Mouse (Mus musculus): Measurements from ENCODE around the gene Spata13. TPM values are rescaled to one million over a fixed set of nuclear protein-coding genes. Genes with fewer than 3 reads are reported as not detected.

The Spata13 gene
- polyA plus RNA-seq, 1 experiment from 2014 or later, result 16.8 TPM

DNA sequence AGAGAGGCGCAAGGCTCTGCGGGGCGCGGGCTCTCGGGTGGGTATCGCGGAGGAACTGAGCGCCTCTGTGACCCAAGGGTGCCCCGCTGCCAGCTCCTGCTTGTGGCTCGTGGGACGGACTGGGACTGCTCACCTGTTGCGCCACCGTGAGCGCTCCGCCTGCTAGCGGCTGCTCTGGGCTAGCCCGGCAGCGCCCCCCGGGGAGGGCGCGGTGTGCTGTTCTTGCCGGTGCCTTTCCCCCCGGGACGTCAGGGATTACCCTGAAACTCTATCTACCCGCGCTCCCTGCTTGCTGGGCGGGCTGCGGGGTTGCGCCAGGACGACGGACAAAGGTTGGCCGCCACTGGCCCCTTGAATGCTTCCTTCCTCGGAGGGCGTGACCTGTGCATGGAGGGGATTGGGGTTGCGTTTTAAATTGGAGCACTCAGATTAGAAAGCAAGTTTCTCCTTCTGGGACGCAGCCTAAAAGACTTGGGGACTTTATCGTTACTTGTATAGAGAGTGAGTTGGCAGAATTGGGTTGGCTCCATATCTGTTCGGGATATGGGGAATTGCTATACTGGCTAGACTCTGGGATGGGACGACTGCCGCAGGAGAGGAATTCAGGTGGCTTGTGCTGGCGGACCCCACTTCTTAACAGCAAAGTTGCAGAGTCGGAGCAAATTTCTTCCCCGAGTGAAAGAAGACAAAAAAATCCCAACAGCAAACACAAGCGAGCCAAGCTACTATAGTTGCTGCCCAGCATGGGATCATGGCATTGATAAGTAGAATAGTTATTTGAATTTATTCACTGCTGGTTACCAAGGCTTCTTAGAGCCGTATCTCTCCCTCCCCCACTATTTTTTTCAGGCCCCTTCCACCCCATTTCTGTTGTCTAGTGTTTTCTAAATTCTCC, 1.3 kb downstream of the Spata13 start:
- under 1% methylated on average over 45 of the region's 45 CpGs for WGBS (ENCODE audit: insufficient replicate concordance)
- Histone ChIP-seq H3K4me1 (ENCODE audit: control insufficient read depth, insufficient read depth, low read length) (peaks cover 10% of the 10 kb centered on the region), H3K9ac (ENCODE audit: low read depth, low read length) (peak overlapping the region; percentile 70), H3K36me3 (ENCODE audit: control insufficient read depth, insufficient read depth, low read length) (no peaks in the 10 kb centered on the region), H3K27me3 (ENCODE audit: control insufficient read depth, insufficient read depth, low read length) (peaks cover 6% of the 10 kb centered on the region), H3K4me3 (ENCODE audit: low read depth, low read length) (peak overlapping the region; percentile 71), H3K27ac (ENCODE audit: low read depth, low read length) (0 out of 2 replicates have a peak overlapping the region, but pooled peaks have one; percentile 46), H3K9me3 (replicated peaks; ENCODE audit: control insufficient read depth, low read length) (no peaks in the 10 kb centered on the region), H3K4me2 (peak overlapping the region; percentile 99)
- ATAC-seq (replicated peaks; ENCODE audit: insufficient number of reproducible peaks, low FRiP score, low TSS enrichment), result peak; percentile 58

DNA sequence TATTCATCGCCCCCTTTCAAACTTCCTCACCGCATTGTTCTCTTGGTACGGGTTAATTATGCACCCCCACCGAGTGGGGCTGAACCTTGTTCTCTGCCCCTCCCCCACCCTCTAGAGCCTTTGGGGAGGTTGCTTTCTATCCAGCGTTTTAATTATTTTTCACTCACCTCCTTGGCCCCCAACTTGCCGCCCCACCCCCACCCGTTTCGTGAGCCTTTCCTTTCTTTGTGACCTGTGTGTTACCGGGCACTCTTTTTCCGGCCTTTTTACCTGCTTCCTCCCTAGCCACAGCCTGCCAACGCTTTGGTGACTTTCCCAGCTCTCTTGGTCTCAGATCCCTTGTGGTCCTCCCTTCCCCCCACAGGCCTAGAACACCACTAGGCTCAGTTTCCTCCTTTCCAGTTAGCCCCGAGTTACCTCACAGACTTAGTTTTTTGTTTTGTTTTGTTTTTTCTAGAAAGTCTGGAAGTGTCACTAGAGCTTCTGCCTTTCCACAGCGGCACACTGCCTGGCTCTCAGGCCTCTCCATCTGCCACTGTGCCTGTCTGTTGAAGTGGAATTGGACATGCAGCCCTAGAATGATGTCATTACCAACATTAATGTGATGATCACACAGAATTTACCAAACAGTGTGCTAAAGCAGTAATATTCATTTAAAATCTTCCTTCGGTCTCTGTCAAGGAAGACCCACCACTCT, 2.3 kb downstream of the Spata13 start:
- Histone ChIP-seq H3K36me3 (ENCODE audit: control insufficient read depth, insufficient read depth, low read length) (no peaks in the 10 kb centered on the region), H3K4me3 (ENCODE audit: low read depth, low read length) (peak overlapping the region; percentile 71), H3K9ac (ENCODE audit: low read depth, low read length) (0 out of 2 replicates have a peak overlapping the region, but pooled peaks have one; percentile 24), H3K9me3 (replicated peaks; ENCODE audit: control insufficient read depth, low read length) (no peaks in the 10 kb centered on the region), H3K4me1 (ENCODE audit: control insufficient read depth, insufficient read depth, low read length) (peaks cover 12% of the 10 kb centered on the region), H3K27me3 (ENCODE audit: control insufficient read depth, insufficient read depth, low read length) (peaks cover 6% of the 10 kb centered on the region), H3K27ac (ENCODE audit: low read depth, low read length) (no peak overlapping the region), H3K4me2 (peak overlapping the region; percentile 99)
- WGBS (ENCODE audit: insufficient replicate concordance), result 12% methylated on average over 14 of the region's 14 CpGs
- ATAC-seq (replicated peaks; ENCODE audit: insufficient number of reproducible peaks, low FRiP score, low TSS enrichment), result no peak

DNA sequence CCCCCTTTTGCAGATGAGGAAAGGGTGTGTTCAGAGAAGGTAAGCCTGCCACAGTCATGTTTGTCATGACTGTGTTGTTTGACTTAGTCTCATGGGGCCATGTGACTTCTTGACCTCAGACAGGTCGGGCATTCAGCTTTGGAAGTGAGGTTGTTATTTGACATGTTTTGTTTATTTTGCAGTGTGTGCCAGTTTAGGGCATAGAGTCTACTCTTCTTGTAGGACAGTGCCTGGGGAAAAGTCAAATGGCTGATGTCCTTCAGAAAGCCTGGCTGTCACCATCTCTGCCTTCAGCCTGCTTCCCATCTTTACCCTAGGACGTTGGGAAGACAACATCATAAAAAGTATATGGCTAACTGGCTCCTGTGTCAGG, 2.8 kb downstream of the Spata13 start:
- Histone ChIP-seq H3K27ac (ENCODE audit: low read depth, low read length) (no peak overlapping the region), H3K4me2 (no peak overlapping the region), H3K9me3 (replicated peaks; ENCODE audit: control insufficient read depth, low read length) (no peaks in the 10 kb centered on the region), H3K27me3 (ENCODE audit: control insufficient read depth, insufficient read depth, low read length) (peaks cover 5% of the 10 kb centered on the region), H3K36me3 (ENCODE audit: control insufficient read depth, insufficient read depth, low read length) (no peaks in the 10 kb centered on the region), H3K4me3 (ENCODE audit: low read depth, low read length) (no peak overlapping the region), H3K9ac (ENCODE audit: low read depth, low read length) (no peak overlapping the region), H3K4me1 (ENCODE audit: control insufficient read depth, insufficient read depth, low read length) (peaks cover 14% of the 10 kb centered on the region)
- WGBS (ENCODE audit: insufficient replicate concordance), result 45% methylated on average over 2 of the region's 2 CpGs
- ATAC-seq (replicated peaks; ENCODE audit: insufficient number of reproducible peaks, low FRiP score, low TSS enrichment), result no peak

DNA sequence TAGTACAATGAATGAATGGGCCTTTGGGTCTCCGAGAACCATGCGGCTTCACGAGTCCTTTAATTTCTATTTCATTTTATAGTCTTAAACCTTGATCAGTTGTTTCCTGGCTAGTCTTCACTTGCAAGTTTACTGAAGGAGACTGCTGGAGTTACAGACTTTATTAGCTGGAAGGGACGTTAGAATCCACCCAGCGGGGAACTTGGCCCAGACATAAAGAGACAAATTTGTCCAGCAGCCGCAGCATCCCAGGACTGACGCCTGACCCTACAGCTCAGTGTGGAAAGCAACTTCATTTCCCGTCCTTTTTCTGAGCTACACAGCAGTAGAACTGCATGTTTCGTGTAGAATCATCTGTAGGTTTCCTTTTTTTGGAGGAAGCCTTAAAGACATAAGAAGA, 3.2 kb downstream of the Spata13 start:
- Histone ChIP-seq H3K9ac (ENCODE audit: low read depth, low read length) (no peak overlapping the region), H3K36me3 (ENCODE audit: control insufficient read depth, insufficient read depth, low read length) (no peaks in the 10 kb centered on the region), H3K9me3 (replicated peaks; ENCODE audit: control insufficient read depth, low read length) (no peaks in the 10 kb centered on the region), H3K27me3 (ENCODE audit: control insufficient read depth, insufficient read depth, low read length) (peaks cover 4% of the 10 kb centered on the region; the same call in 1 of the 2 replicates), H3K4me3 (ENCODE audit: low read depth, low read length) (no peak overlapping the region), H3K27ac (ENCODE audit: low read depth, low read length) (no peak overlapping the region), H3K4me2 (no peak overlapping the region), H3K4me1 (ENCODE audit: control insufficient read depth, insufficient read depth, low read length) (peaks cover 14% of the 10 kb centered on the region)
- ATAC-seq (replicated peaks; ENCODE audit: insufficient number of reproducible peaks, low FRiP score, low TSS enrichment), result no peak
- 82% methylated on average over 9 of the region's 9 CpGs for WGBS (ENCODE audit: insufficient replicate concordance)

DNA sequence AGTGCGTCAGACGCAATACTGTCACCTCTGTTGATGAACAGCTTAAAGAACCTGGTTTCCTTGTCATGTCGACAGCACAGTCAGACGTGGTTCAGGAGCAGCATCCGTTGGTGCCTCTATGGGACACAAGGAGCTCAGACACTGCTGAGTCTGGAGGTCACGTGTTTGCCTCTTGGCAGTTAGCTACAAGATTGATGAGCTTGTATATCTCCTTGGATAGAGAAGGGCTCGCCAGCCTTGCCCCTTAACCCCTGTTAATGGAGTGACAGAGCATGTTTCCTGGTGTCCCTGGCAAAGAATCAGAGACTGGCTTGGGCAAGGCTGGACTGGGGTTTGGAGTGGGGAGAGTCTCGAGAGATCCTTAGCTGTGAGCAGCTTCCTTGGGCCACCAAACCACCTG, 4.4 kb downstream of the Spata13 start:
- no peaks in the 10 kb centered on the region for H3K36me3 ChIP-seq (ENCODE audit: control insufficient read depth, insufficient read depth, low read length)
- peaks cover 14% of the 10 kb centered on the region for H3K4me1 ChIP-seq (ENCODE audit: control insufficient read depth, insufficient read depth, low read length)
- H3K27me3 ChIP-seq (ENCODE audit: control insufficient read depth, insufficient read depth, low read length), result peaks cover 2% of the 10 kb centered on the region; the same call in 1 of the 2 replicates
- no peak overlapping the region for H3K4me2 ChIP-seq
- ATAC-seq (replicated peaks; ENCODE audit: insufficient number of reproducible peaks, low FRiP score, low TSS enrichment), result no peak
- H3K9me3 ChIP-seq (replicated peaks; ENCODE audit: control insufficient read depth, low read length), result no peaks in the 10 kb centered on the region
- H3K27ac ChIP-seq (ENCODE audit: low read depth, low read length), result no peak overlapping the region
- no peak overlapping the region for H3K4me3 ChIP-seq (ENCODE audit: low read depth, low read length)
- H3K9ac ChIP-seq (ENCODE audit: low read depth, low read length), result no peak overlapping the region
- WGBS (ENCODE audit: insufficient replicate concordance), result 50% methylated on average over 8 of the region's 8 CpGs

DNA sequence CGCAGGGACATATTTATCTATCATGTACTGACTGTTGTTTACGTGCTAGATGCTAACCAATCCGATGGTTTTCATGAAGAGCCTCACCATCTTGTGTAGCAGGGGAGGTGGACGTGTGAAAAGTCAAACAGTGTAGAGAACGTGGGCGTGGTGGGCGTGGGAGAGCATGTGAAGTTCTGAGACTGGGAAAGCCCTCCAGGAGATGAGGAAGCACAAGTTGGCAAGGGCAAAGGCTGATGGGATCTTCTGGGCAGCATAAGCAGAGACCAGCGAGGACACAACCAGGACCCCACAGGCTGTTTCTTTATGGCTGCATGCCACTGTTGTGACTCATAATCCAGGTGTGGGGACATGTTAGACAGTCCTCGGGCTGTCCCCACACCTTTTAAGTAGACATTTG, 5.4 kb downstream of the Spata13 start:
- peaks cover 2% of the 10 kb centered on the region; the same call in 1 of the 2 replicates for H3K27me3 ChIP-seq (ENCODE audit: control insufficient read depth, insufficient read depth, low read length)
- no peak overlapping the region for H3K4me3 ChIP-seq (ENCODE audit: low read depth, low read length)
- ATAC-seq (replicated peaks; ENCODE audit: insufficient number of reproducible peaks, low FRiP score, low TSS enrichment), result no peak
- no peak overlapping the region for H3K9ac ChIP-seq (ENCODE audit: low read depth, low read length)
- H3K4me2 ChIP-seq, result no peak overlapping the region
- H3K4me1 ChIP-seq (ENCODE audit: control insufficient read depth, insufficient read depth, low read length), result peaks cover 14% of the 10 kb centered on the region
- WGBS (ENCODE audit: insufficient replicate concordance), result 86% methylated on average over 9 of the region's 9 CpGs
- H3K27ac ChIP-seq (ENCODE audit: low read depth, low read length), result no peak overlapping the region
- no peaks in the 10 kb centered on the region for H3K9me3 ChIP-seq (replicated peaks; ENCODE audit: control insufficient read depth, low read length)
- no peaks in the 10 kb centered on the region for H3K36me3 ChIP-seq (ENCODE audit: control insufficient read depth, insufficient read depth, low read length)

DNA sequence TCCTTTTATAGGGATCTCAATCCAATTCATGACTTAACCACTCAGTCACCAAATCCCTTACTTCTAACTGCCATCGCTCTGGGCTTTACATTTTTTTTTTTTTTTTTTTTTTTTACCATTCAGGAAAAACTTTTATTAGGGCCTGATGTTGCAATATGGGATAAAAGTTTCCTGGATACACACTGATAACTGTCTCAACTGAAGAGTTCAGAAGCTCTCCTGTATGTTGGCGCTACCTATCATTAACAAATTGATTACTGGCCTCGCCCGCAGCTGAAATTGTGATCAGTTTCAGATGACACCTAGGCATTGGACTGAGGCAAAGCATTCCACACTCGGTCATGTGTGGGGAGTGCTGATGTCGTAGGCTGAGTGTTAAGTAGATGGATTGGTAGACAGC, 7.3 kb downstream of the Spata13 start:
- no peaks in the 10 kb centered on the region; the same call in 1 of the 2 replicates for H3K27me3 ChIP-seq (ENCODE audit: control insufficient read depth, insufficient read depth, low read length)
- no peak overlapping the region for H3K4me2 ChIP-seq
- no peak overlapping the region for H3K27ac ChIP-seq (ENCODE audit: low read depth, low read length)
- peaks cover 10% of the 10 kb centered on the region for H3K4me1 ChIP-seq (ENCODE audit: control insufficient read depth, insufficient read depth, low read length)
- no peak overlapping the region for H3K4me3 ChIP-seq (ENCODE audit: low read depth, low read length)
- ATAC-seq (replicated peaks; ENCODE audit: insufficient number of reproducible peaks, low FRiP score, low TSS enrichment), result no peak
- H3K36me3 ChIP-seq (ENCODE audit: control insufficient read depth, insufficient read depth, low read length), result no peaks in the 10 kb centered on the region
- no peak overlapping the region for H3K9ac ChIP-seq (ENCODE audit: low read depth, low read length)
- 73% methylated on average over 6 of the region's 6 CpGs for WGBS (ENCODE audit: insufficient replicate concordance)
- no peaks in the 10 kb centered on the region; the same call in 1 of the 2 replicates for H3K9me3 ChIP-seq (replicated peaks; ENCODE audit: control insufficient read depth, low read length)

DNA sequence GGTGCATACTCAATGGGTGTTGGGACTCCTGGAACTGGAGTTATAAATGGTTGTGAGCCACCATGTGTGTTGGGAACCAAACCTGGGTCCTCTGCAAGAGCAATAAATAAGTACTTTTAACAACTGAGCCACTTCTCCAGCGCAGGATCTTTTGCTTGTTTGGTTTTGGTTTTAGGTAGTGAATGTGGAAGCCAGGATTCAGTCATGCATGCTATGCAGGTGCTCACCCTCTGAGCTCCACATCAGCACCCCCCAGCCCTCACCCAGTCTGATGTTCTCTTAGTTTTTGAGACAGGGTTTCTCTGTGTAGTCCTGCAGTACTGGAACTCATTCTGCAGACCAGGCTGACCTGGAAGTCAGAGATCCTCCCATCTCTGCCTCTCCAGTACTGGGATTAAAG, 8.3 kb downstream of the Spata13 start:
- no peak overlapping the region for H3K27ac ChIP-seq (ENCODE audit: low read depth, low read length)
- no peak overlapping the region for H3K4me3 ChIP-seq (ENCODE audit: low read depth, low read length)
- 96% methylated on average over 1 of the region's 1 CpGs for WGBS (ENCODE audit: insufficient replicate concordance)

More for the DNA sequence above, 8.3 kb downstream of the Spata13 start:
- no peak for ATAC-seq (replicated peaks; ENCODE audit: insufficient number of reproducible peaks, low FRiP score, low TSS enrichment)
- H3K27me3 ChIP-seq (ENCODE audit: control insufficient read depth, insufficient read depth, low read length), result no peaks in the 10 kb centered on the region
- no peak overlapping the region for H3K9ac ChIP-seq (ENCODE audit: low read depth, low read length)
- H3K4me2 ChIP-seq, result no peak overlapping the region
- peaks cover 10% of the 10 kb centered on the region for H3K4me1 ChIP-seq (ENCODE audit: control insufficient read depth, insufficient read depth, low read length)
- no peaks in the 10 kb centered on the region for H3K36me3 ChIP-seq (ENCODE audit: control insufficient read depth, insufficient read depth, low read length)
- H3K9me3 ChIP-seq (replicated peaks; ENCODE audit: control insufficient read depth, low read length), result no peaks in the 10 kb centered on the region; the same call in 1 of the 2 replicates
